Mouse (Mus musculus) liver, postnatal 0 days (tissue): ENCODE results near the gene Fbln1.

Source experiments
- CTCF ChIP-seq: sonication (generic); IDR thresholded peaks from 2 replicates; pipeline ENCODE4 v1.5.1; 2016; ENCODE audit warnings: antibody characterized with exemption, low read depth
- EP300 ChIP-seq: IDR thresholded peaks from 2 replicates; pipeline ENCODE4 v1.6.1; 2016; ENCODE audit warnings: antibody characterized with exemption, low read depth, mild to moderate bottlenecking

DNA sequence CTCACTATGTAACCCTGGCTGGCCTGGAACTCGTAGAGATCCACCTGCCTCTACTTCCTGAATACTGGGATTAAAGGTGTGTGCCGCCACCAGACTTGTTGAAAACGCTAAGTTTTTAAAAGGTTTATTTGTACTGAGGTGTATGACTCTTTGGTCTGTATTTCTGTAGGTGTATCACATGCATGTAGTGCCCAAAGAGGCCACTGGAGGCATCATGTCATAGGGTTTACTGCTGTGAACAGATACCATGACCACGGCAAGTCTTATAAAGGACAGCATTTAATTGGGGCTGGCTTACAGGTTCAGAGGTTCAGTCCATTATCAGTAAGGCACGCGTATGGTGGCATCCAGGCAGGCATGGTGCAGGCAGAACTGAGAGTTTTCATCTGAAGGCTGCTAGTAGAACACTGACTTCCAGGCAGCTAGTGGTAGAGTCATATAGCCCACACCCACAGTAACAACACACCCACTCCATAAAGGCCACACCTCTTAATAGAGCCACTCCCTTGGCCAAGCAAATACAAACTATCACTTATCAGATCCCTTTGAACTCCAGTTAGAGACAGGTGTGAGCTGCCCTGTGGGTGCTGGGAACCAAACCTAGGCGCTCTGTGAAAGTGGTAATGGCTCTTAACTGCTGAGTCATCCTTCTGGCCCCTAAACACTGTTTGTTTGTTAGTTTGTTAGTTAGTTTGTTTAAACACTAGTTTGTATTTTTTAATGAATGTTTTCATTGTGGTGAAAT, 10.5 kb downstream of the Fbln1 start:
- TF ChIP-seq CTCF (no peak), EP300 (no peak)
